Mouse (Mus musculus): ENCODE data around the gene Catsperd.

DNA sequence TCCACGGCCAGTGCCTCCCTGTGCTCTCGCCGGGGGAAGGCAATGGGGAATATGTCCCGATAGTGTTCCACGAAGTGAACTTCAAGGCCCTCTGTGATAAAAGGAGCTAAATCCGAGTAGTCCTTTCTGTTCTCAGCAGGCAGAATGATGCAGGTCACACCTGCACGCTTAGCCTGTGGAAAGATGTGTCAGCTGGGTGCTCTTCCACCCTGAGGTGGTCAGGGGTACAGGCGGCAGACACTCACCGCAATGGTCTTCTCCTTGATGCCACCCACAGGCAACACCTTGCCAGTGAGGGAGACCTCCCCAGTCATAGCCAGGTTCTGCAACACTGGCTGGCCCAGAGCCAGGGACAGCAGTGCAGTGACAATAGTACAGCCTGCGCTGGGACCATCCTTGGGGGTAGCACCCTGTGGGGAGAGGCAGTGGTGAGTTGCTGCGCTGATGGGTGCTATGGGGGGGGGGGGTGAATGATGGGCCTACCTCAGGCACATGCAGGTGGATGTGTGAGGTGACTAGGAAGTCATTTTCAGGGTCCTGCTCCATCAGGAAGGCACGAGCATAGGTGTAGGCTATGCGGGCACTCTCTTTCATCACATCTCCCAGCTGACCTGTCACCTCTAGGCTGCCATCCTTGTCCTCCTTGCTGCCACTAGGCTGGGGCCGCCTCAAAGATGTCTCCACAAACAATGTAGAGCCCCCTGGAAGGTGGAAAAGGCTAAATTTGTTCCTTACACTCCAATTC is 13.4 kb upstream of the Catsperd start:
- TF ChIP-seq CHD2 (IDR thresholded peaks at IDR 0.05; ENCODE audit: low read depth, low read length) (peak; percentile 56), ZC3H11A (IDR thresholded peaks at IDR 0.05; ENCODE audit: borderline replicate concordance, low read depth, low read length) (no peak), ZNF384 (IDR thresholded peaks at IDR 0.05; ENCODE audit: low read depth, low read length) (no peak), MAFK (IDR thresholded peaks at IDR 0.05; ENCODE audit: insufficient read depth, low read depth, low read length) (no peak), HCFC1 (IDR thresholded peaks at IDR 0.05; ENCODE audit: borderline replicate concordance, insufficient read depth, low read length) (no peak)
